Mouse (Mus musculus) MEL (cell line): Measurements from ENCODE around the gene Dao. TPM values are rescaled to one million over a fixed set of nuclear protein-coding genes. Genes with fewer than 3 reads are reported as not detected.

ENCODE experiments used
- DNase-seq: peaks from one replicate; pipeline ENCODE4 v3.0.0; 2011; ENCODE audit warnings: low read depth, low spot score
- H3K27ac ChIP-seq: 2 replicates; pipeline ENCODE4 v1.5.1; 2012; ENCODE audit warnings: low read depth, mild to moderate bottlenecking, control low read depth, low read length, moderate library complexity; ENCODE audit not compliant: control insufficient read depth
- H3K27me3 ChIP-seq, 2 experiments: fragments of 150-350 bp in 1 of 2; sonication (generic) in 1 of 2; 2 replicates each; pipeline ENCODE4 v1.6.1; 2012; ENCODE audit warnings: low read length in 2 of 2, mild to moderate bottlenecking in 2 of 2, improper control_type of control experiment in 1 of 2, moderate library complexity in 1 of 2; ENCODE audit not compliant: insufficient read depth in 2 of 2, control insufficient read depth in 1 of 2
- H3K36me3 ChIP-seq, 2 experiments: 2 replicates each; pipeline ENCODE4 v1.6.1; 2012 to 2014; ENCODE audit warnings: low read length in 2 of 2, improper control_type of control experiment in 1 of 2, inconsistent platforms in 1 of 2, mild to moderate bottlenecking in 1 of 2; ENCODE audit not compliant: insufficient read depth in 2 of 2, control insufficient read depth in 1 of 2
- H3K4me1 ChIP-seq, 2 experiments: fragments of 150-350 bp in 1 of 2; sonication (generic) in 1 of 2; 2 replicates each; pipeline ENCODE4 v1.6.1; 2012; ENCODE audit warnings: low read length in 2 of 2, improper control_type of control experiment in 1 of 2, mild to moderate bottlenecking in 1 of 2; ENCODE audit not compliant: insufficient read depth in 2 of 2, control insufficient read depth in 1 of 2
- H3K4me3 ChIP-seq, 2 experiments: fragments of 150-350 bp in 1 of 2; sonication (generic) in 1 of 2; 2 replicates each; pipeline ENCODE4 v1.5.1; 2012; ENCODE audit warnings: low read depth in 2 of 2, low read length in 2 of 2, mild to moderate bottlenecking in 2 of 2, moderate library complexity in 2 of 2, control low read depth in 1 of 2, improper control_type of control experiment in 1 of 2; ENCODE audit not compliant: control insufficient read depth in 1 of 2, insufficient read depth in 1 of 2
- H3K79me2 ChIP-seq: 2 replicates; pipeline ENCODE4 v1.6.1; 2012; ENCODE audit warnings: mild to moderate bottlenecking, low read length, moderate library complexity; ENCODE audit not compliant: control insufficient read depth, poor library complexity, insufficient read depth
- H3K9ac ChIP-seq: 2 replicates; pipeline ENCODE4 v1.6.1; 2012; ENCODE audit warnings: low read depth, mild to moderate bottlenecking, control low read depth, low read length, moderate library complexity; ENCODE audit not compliant: control insufficient read depth, poor library complexity, severe bottlenecking
- H3K9me3 ChIP-seq: fragments of 150-350 bp; sonication (generic); replicated peaks from 2 replicates; pipeline ENCODE4 v1.6.1; 2012; ENCODE audit warnings: mild to moderate bottlenecking, low read length, improper control_type of control experiment, moderate library complexity; ENCODE audit not compliant: insufficient read depth
- CHD1 ChIP-seq: IDR thresholded peaks from 2 replicates; pipeline ENCODE4 v1.6.1; 2012; ENCODE audit warnings: low read depth, mild to moderate bottlenecking, inconsistent platforms, low read length, improper control_type of control experiment
- CHD2 ChIP-seq: IDR thresholded peaks from 2 replicates; pipeline ENCODE4 v1.6.1; 2011; ENCODE audit warnings: low read length, improper control_type of control experiment
- CTCF ChIP-seq, 3 experiments: IDR thresholded peaks in 2 of 3; conservative IDR thresholded peaks in 1 of 3; 2 replicates each; pipeline ENCODE4 v1.5.1; 2011 to 2012; ENCODE audit warnings: low read length in 3 of 3, low read depth in 2 of 3, mild to moderate bottlenecking in 2 of 3, improper control_type of control experiment in 1 of 3, inconsistent platforms in 1 of 3, mixed read lengths in 1 of 3, moderate library complexity in 1 of 3; ENCODE audit not compliant: control insufficient read depth in 1 of 3, insufficient read depth in 1 of 3, poor library complexity in 1 of 3, severe bottlenecking in 1 of 3
- E2F4 ChIP-seq: IDR thresholded peaks from 2 replicates; pipeline ENCODE4 v1.6.1; 2011; ENCODE audit warnings: low read depth, low read length, improper control_type of control experiment, borderline replicate concordance
- ELF1 ChIP-seq: IDR thresholded peaks from 2 replicates; pipeline ENCODE4 v1.6.1; 2014; ENCODE audit warnings: low read depth, mild to moderate bottlenecking, inconsistent platforms, low read length, improper control_type of control experiment, moderate library complexity
- EP300 ChIP-seq, 2 experiments: IDR thresholded peaks; 2 replicates each; pipeline ENCODE4 v1.6.1; 2011; ENCODE audit warnings: improper control_type of control experiment in 2 of 2, low read length in 2 of 2, low read depth in 1 of 2, mild to moderate bottlenecking in 1 of 2
- ETS1 ChIP-seq: IDR thresholded peaks from 2 replicates; pipeline ENCODE4 v1.6.1; 2012; ENCODE audit warnings: low read depth, mild to moderate bottlenecking, inconsistent platforms, low read length, improper control_type of control experiment, moderate library complexity
- GABPA ChIP-seq: IDR thresholded peaks from 2 replicates; pipeline ENCODE4 v1.6.1; 2012; ENCODE audit warnings: low read depth, mild to moderate bottlenecking, inconsistent platforms, low read length, improper control_type of control experiment, moderate library complexity
- GATA1 ChIP-seq: IDR thresholded peaks from 2 replicates; pipeline ENCODE4 v1.6.1; 2011; ENCODE audit warnings: low read depth, low read length, improper control_type of control experiment
- HCFC1 ChIP-seq: IDR thresholded peaks from 2 replicates; pipeline ENCODE4 v1.6.1; 2012; ENCODE audit warnings: low read depth, mild to moderate bottlenecking, inconsistent platforms, low read length, improper control_type of control experiment, moderate library complexity
- MAFK ChIP-seq: IDR thresholded peaks from 2 replicates; pipeline ENCODE4 v1.6.1; 2011; ENCODE audit warnings: low read depth, mild to moderate bottlenecking, low read length, improper control_type of control experiment, borderline replicate concordance
- MAX ChIP-seq: IDR thresholded peaks from 2 replicates; pipeline ENCODE4 v1.6.1; 2011; ENCODE audit warnings: low read length, improper control_type of control experiment
- MAZ ChIP-seq: IDR thresholded peaks from 2 replicates; pipeline ENCODE4 v1.6.1; 2012; ENCODE audit warnings: low read depth, mild to moderate bottlenecking, inconsistent platforms, low read length, improper control_type of control experiment
- POLR2A ChIP-seq, 2 experiments: IDR thresholded peaks; 2 replicates each; pipeline ENCODE4 v1.6.1; 2011 to 2012; ENCODE audit warnings: low read length in 2 of 2, mild to moderate bottlenecking in 2 of 2, control low read depth in 1 of 2, improper control_type of control experiment in 1 of 2, low read depth in 1 of 2, moderate library complexity in 1 of 2; ENCODE audit not compliant: control insufficient read depth in 1 of 2, insufficient read depth in 1 of 2, poor library complexity in 1 of 2
- POLR2AphosphoS2 ChIP-seq: IDR thresholded peaks from 2 replicates; pipeline ENCODE4 v1.6.1; 2011; ENCODE audit warnings: low read length, improper control_type of control experiment
- RAD21 ChIP-seq: IDR thresholded peaks from 2 replicates; pipeline ENCODE4 v1.6.1; 2011; ENCODE audit warnings: mild to moderate bottlenecking, low read depth, low read length, improper control_type of control experiment
- SMC3 ChIP-seq: IDR thresholded peaks from 2 replicates; pipeline ENCODE4 v1.6.1; 2011; ENCODE audit warnings: low read depth, low read length, improper control_type of control experiment
- TAL1 ChIP-seq: IDR thresholded peaks from 2 replicates; pipeline ENCODE4 v1.6.1; 2012; ENCODE audit warnings: mild to moderate bottlenecking, inconsistent platforms, low read length, moderate library complexity, mixed read lengths
- TBP ChIP-seq: IDR thresholded peaks from 2 replicates; pipeline ENCODE4 v1.8.0; 2011; ENCODE audit warnings: low read depth, low read length, improper control_type of control experiment
- TCF12 ChIP-seq: IDR thresholded peaks from 2 replicates; pipeline ENCODE4 v1.6.1; 2014; ENCODE audit warnings: low read depth, mild to moderate bottlenecking, inconsistent platforms, low read length, improper control_type of control experiment, moderate library complexity
- UBTF ChIP-seq: IDR thresholded peaks from 2 replicates; pipeline ENCODE4 v1.6.1; 2012; ENCODE audit warnings: low read depth, mild to moderate bottlenecking, inconsistent platforms, low read length, improper control_type of control experiment, moderate library complexity, borderline replicate concordance; ENCODE audit not compliant: insufficient read depth
- USF1 ChIP-seq: IDR thresholded peaks from 2 replicates; pipeline ENCODE4 v1.6.1; 2014; ENCODE audit warnings: low read depth, mild to moderate bottlenecking, inconsistent platforms, low read length, improper control_type of control experiment, moderate library complexity
- ZC3H11A ChIP-seq: IDR thresholded peaks from 2 replicates; pipeline ENCODE4 v1.6.1; 2012; ENCODE audit warnings: low read depth, mild to moderate bottlenecking, inconsistent platforms, low read length, improper control_type of control experiment
- ZNF384 ChIP-seq: IDR thresholded peaks from 2 replicates; pipeline ENCODE4 v1.6.1; 2012; ENCODE audit warnings: low read depth, mild to moderate bottlenecking, inconsistent platforms, low read length, improper control_type of control experiment
- polyA plus RNA-seq, 2 experiments: library from polyadenylated mRNA; stranded (reverse) in 1 of 2; unstranded in 1 of 2; fragments of >175 nt in 1 of 2; fragments of >200 nt in 1 of 2; gene quantifications; 2 replicates each; pipeline versions ENCODE4 v1.2.1 to v1.2.4; 2012; ENCODE audit warnings: low replicate concordance in 2 of 2, low read depth in 1 of 2; ENCODE audit not compliant: insufficient read length in 2 of 2, insufficient read depth in 1 of 2, missing spikeins in 1 of 2
- total RNA-seq: library from RNA; depleted of rRNA; stranded (reverse); fragments of 300-350 nt; gene quantifications from 2 replicates; pipeline ENCODE4 v1.2.3, GENCODE M21; 2012

Gene Dao
- total and polyA plus RNA-seq, 3 experiments: 0.04 TPM; not detected in 2

DNA sequence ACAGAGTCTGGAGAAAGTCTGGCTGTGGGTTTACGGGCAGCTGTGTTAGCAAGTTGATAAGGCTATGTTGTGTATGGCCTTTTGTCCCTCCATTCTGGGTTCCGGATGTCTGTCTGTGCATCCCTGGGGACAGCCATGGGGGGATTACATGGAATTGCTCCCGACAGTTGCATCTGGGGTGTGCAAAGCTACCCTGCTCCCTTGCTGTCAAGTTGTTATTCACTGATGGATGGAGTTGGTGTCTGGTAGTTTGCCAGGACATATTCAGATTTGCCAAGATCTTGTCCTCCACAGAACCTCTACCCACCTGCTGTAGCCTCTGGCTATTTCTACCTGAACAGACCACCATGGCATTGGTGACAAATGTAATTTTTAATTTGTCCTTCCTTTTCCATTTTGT is 42.6 kb downstream of the Dao start:
- H3K9me3 ChIP-seq: no peaks in the 10 kb centered on the region
- no peaks in the 10 kb centered on the region for H3K27me3 ChIP-seq
- no peak overlapping the region for H3K9ac ChIP-seq
- H3K36me3 ChIP-seq: no peaks in the 10 kb centered on the region
- H3K4me3 ChIP-seq: no peak overlapping the region
- no peaks in the 10 kb centered on the region for H3K79me2 ChIP-seq
- H3K4me1 ChIP-seq: no peaks in the 10 kb centered on the region
- no peak overlapping the region for H3K27ac ChIP-seq
- TF ChIP-seq ETS1 (no peak), POLR2A (IDR thresholded peaks at IDR 0.05; ENCODE audit: control insufficient read depth in 1 of 2, insufficient read depth in 1 of 2, low read depth in 1 of 2, low read length in 2 of 2, poor library complexity in 1 of 2) (no peak), MAZ (no peak), E2F4 (no peak), TAL1 (no peak), ZC3H11A (no peak), RAD21 (no peak), POLR2AphosphoS2 (no peak), CHD1 (no peak)
- no peak for DNase-seq

DNA sequence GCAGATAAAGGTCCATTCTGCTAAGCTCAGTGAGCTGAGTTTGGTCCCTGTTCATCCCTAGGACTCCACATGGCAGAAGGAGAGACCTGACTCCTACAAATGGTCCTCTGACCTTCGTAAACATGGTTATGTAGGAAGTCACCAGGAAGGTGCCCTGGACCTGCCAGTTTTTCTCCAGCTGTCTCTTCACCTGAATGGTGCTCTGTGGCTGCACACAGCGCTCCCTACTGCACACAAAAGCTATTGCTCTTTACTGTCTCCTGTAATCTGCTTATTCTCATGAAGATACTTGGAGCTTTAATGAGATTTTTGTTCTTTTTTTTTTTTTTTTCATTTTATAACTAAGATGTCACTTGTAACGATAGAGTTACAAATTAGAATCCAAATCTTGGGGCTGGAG is 43.1 kb downstream of the Dao start:
- H3K27me3 ChIP-seq: no peaks in the 10 kb centered on the region
- no peaks in the 10 kb centered on the region for H3K79me2 ChIP-seq
- H3K4me3 ChIP-seq: no peak overlapping the region
- H3K9ac ChIP-seq: no peak overlapping the region
- no peaks in the 10 kb centered on the region for H3K4me1 ChIP-seq
- no peaks in the 10 kb centered on the region for H3K9me3 ChIP-seq
- DNase-seq: no peak
- H3K36me3 ChIP-seq: no peaks in the 10 kb centered on the region
- TF ChIP-seq GATA1: no peak
- no peak for TF ChIP-seq EP300 (IDR thresholded peaks at IDR 0.05; ENCODE audit: low read depth in 1 of 2, low read length in 2 of 2)
- TF ChIP-seq UBTF: no peak
- TF ChIP-seq MAFK: no peak
- no peak for TF ChIP-seq ZC3H11A
- TF ChIP-seq CHD2: no peak
- TF ChIP-seq, all 39 proteins: peak for 0
- no peak overlapping the region for H3K27ac ChIP-seq

DNA sequence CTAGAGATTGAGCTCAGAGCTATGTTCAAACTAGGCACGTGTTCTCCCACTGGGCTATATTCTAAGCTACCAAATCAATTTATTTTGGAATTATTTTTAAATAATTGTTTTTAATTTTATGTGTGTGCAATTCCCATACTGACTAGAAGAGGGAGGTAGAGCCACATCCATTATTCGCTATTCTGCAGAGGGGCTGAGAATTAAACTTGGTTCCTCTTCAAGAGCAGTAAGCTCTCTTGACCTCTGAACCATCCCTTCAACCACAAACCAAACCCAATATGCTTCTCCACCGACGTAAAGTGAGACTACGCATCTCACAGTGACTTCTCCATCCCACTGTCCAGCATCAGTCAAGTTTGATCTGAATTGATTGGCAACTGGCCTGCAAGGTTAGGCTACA is 43.7 kb downstream of the Dao start:
- Histone ChIP-seq H3K27ac (no peak overlapping the region), H3K4me1 (no peaks in the 10 kb centered on the region), H3K79me2 (no peaks in the 10 kb centered on the region), H3K36me3 (peaks cover 0 to under 1% of the 10 kb centered on the region in 2 experiments; a peak in 1 of 4 replicates), H3K9me3 (no peaks in the 10 kb centered on the region), H3K4me3 (no peak overlapping the region), H3K27me3 (no peaks in the 10 kb centered on the region), H3K9ac (no peak overlapping the region)
- DNase-seq: peak; percentile 44
- no peak for TF ChIP-seq ETS1
- TF ChIP-seq GATA1: no peak
- peak; percentile 81 for TF ChIP-seq RAD21
- TF ChIP-seq ELF1: no peak
- TF ChIP-seq HCFC1: no peak
- TF ChIP-seq GABPA: no peak
- peak; percentile 58 for TF ChIP-seq SMC3
- TF ChIP-seq CHD1: no peak
- TF ChIP-seq UBTF: no peak
- TF ChIP-seq TCF12: no peak
- no peak for TF ChIP-seq TAL1
- no peak for TF ChIP-seq USF1
- no peak for TF ChIP-seq E2F4
- peak; percentile 50; the same call in 1 of the 2 replicates for TF ChIP-seq ZC3H11A
- peak; percentile 14 to 85 (median 76); a peak in 4 of 6 replicates for TF ChIP-seq CTCF (IDR thresholded peaks at IDR 0.05 in 2 of 3, conservative IDR thresholded peaks at IDR 0.05 in 1 of 3; ENCODE audit: control insufficient read depth in 1 of 3, insufficient read depth in 1 of 3, low read depth in 2 of 3, low read length in 3 of 3, poor library complexity in 1 of 3, severe bottlenecking in 1 of 3)
- no peak for TF ChIP-seq MAFK
- no peak for TF ChIP-seq TBP
- no peak for TF ChIP-seq MAX
- no peak for TF ChIP-seq ZNF384
